Mouse (Mus musculus) common myeloid progenitor, adult 5-6 weeks (primary cell): Measurements from ENCODE around the gene Cpm. TPM values are rescaled to one million over a fixed set of nuclear protein-coding genes. Genes with fewer than 3 reads are reported as not detected.
"Not testable (repeated sequence)": the region's sequence is repeated elsewhere in the genome, so short reads cannot be mapped to it uniquely, and the experiment has no call there.

Experiments
- ATAC-seq: replicated peaks from 2 replicates; pipeline ENCODE4 v1.8.0; 2016; ENCODE audit warnings: low read depth, mild to moderate bottlenecking, moderate TSS enrichment, inconsistent platforms; ENCODE audit not compliant: poor library complexity, severe bottlenecking
- total RNA-seq: library from RNA; stranded (forward); fragments of 200-1000, 187-1606 nt; gene quantifications from 2 replicates; pipeline ENCODE4 v1.2.3, GENCODE M21; 2017

The Cpm gene
- total RNA-seq, 1 experiment from 2014 or later, result 0.14 TPM

GRCm38 (mm10) chr10:117695027-117695426 lies 65.7 kb downstream of the Cpm start:
- ATAC-seq, result no peak

GRCm38 (mm10) chr10:117695605-117696004 lies 66.3 kb downstream of the Cpm start:
- no peak for ATAC-seq

- ATAC-seq, result no peak
Measured at GRCm38 (mm10) chr10:117696021-117696826, 66.9 kb downstream of the Cpm start.

- no peak for ATAC-seq
Measured at GRCm38 (mm10) chr10:117696827-117697560, 67.7 kb downstream of the Cpm start.

- ATAC-seq, result no peak
Measured at GRCm38 (mm10) chr10:117697561-117698115, 68.3 kb downstream of the Cpm start.

GRCm38 (mm10) chr10:117698313-117699138 lies 69.2 kb downstream of the Cpm start:
- no peak for ATAC-seq

- ATAC-seq, result no peak
Measured at GRCm38 (mm10) chr10:117699914-117700313, 70.6 kb downstream of the Cpm start.

GRCm38 (mm10) chr10:117700450-117700849 lies 71.2 kb downstream of the Cpm start:
- ATAC-seq, result no peak

- ATAC-seq, result no peak
Measured at GRCm38 (mm10) chr10:117701034-117701829, 71.9 kb downstream of the Cpm start.

GRCm38 (mm10) chr10:117702024-117702833 lies 72.9 kb downstream of the Cpm start:
- ATAC-seq, result no peak

- ATAC-seq, result no peak
Measured at GRCm38 (mm10) chr10:117703506-117703905, 74.2 kb downstream of the Cpm start.

GRCm38 (mm10) chr10:117704314-117704963 lies 75.1 kb downstream of the Cpm start:
- ATAC-seq, result not testable (repeated sequence)

GRCm38 (mm10) chr10:117704964-117705335 lies 75.7 kb downstream of the Cpm start:
- ATAC-seq, result no peak

GRCm38 (mm10) chr10:117705806-117706205 lies 76.5 kb downstream of the Cpm start:
- no peak for ATAC-seq

GRCm38 (mm10) chr10:117706440-117706839 lies 77.1 kb downstream of the Cpm start:
- no peak for ATAC-seq

- no peak for ATAC-seq
Measured at GRCm38 (mm10) chr10:117707114-117707838, 78.0 kb downstream of the Cpm start.

- no peak for ATAC-seq
Measured at GRCm38 (mm10) chr10:117708376-117708775, 79.1 kb downstream of the Cpm start.

GRCm38 (mm10) chr10:117708856-117709255 lies 79.6 kb downstream of the Cpm start:
- ATAC-seq, result no peak
